Mouse (Mus musculus) liver, embryonic 11.5 days (tissue): ENCODE measurements around the gene Rabl2. TPM values are rescaled to one million over a fixed set of nuclear protein-coding genes. Genes with fewer than 3 reads are reported as not detected.

Source experiments
- ATAC-seq: fragments of 200-750 bp; cut with Nextera tagmentation; replicated peaks from 2 replicates; pipeline ENCODE4 v1.8.0; 2017; ENCODE audit warnings: moderate number of reproducible peaks, mild to moderate bottlenecking, moderate TSS enrichment, moderate library complexity; ENCODE audit not compliant: low FRiP score
- DNase-seq: peaks from one replicate; pipeline ENCODE4 v3.0.0-alpha.2; 2017; ENCODE audit warnings: low spot score
- H3K27ac ChIP-seq: fragments of 300-500 bp; sonication (generic); 2 replicates; pipeline ENCODE4 v1.5.1; 2014; ENCODE audit warnings: mild to moderate bottlenecking, low read depth, low read length, control low read depth
- H3K27me3 ChIP-seq: fragments of 300-500 bp; sonication (generic); replicated peaks from 2 replicates; pipeline ENCODE4 v1.6.1; 2014; ENCODE audit warnings: low read length, mixed read lengths; ENCODE audit not compliant: control insufficient read depth, insufficient read depth
- H3K36me3 ChIP-seq: fragments of 300-500 bp; sonication (generic); 2 replicates; pipeline ENCODE4 v1.6.1; 2014; ENCODE audit warnings: mild to moderate bottlenecking, low read length, moderate library complexity, mixed read lengths; ENCODE audit not compliant: control insufficient read depth, insufficient read depth
- H3K4me1 ChIP-seq: fragments of 300-500 bp; sonication (generic); replicated peaks from 2 replicates; pipeline ENCODE4 v1.6.1; 2014; ENCODE audit warnings: low read length, mixed read lengths; ENCODE audit not compliant: control insufficient read depth, insufficient read depth
- H3K4me2 ChIP-seq: fragments of 300-500 bp; sonication (generic); 2 replicates; pipeline ENCODE4 v1.6.1; 2014; ENCODE audit warnings: mild to moderate bottlenecking, control low read depth, moderate library complexity
- H3K4me3 ChIP-seq: fragments of 300-500 bp; sonication (generic); 2 replicates; pipeline ENCODE4 v1.5.1; 2014; ENCODE audit warnings: low read depth, low read length, control low read depth
- H3K9ac ChIP-seq: fragments of 300-500 bp; sonication (generic); 2 replicates; pipeline ENCODE4 v1.6.1; 2014; ENCODE audit warnings: low read depth, low read length, control low read depth
- H3K9me3 ChIP-seq: fragments of 300-500 bp; sonication (generic); 2 replicates; pipeline ENCODE4 v1.6.1; 2016; ENCODE audit warnings: low read length, inconsistent platforms, mixed read lengths; ENCODE audit not compliant: control insufficient read depth
- WGBS: fragments of 180-500 bp; shearing (Covaris S2); extraction: QIAGEN DNeasy Blood & Tissue Kit; methylation state at CpG from one replicate; pipeline ENCODE4 v1.1.7; 2014; 5-methylcytosine and 5-hydroxymethylcytosine counted together
- polyA plus RNA-seq: library from polyadenylated mRNA; unstranded; fragments of >200 nt; fragmentation: Nextera tagmentation; extraction: Ambion mirVana; gene quantifications from 2 replicates; pipeline ENCODE4 v1.2.1, GENCODE M21; 2014

Gene Rabl2
- 24.8 and 27.1 TPM in 2 replicates for polyA plus RNA-seq

- H3K27me3 ChIP-seq: no peaks in the 10 kb centered on the region
- ATAC-seq: peak; percentile 95
- peak within 1 kb of the TSS; percentile 84 for H3K4me3 ChIP-seq
- no peak within 1 kb of the TSS for H3K27ac ChIP-seq
- H3K4me2 ChIP-seq: peak within 1 kb of the TSS; percentile 82
- H3K36me3 ChIP-seq: no peaks in the 10 kb centered on the region
- no peaks in the 10 kb centered on the region for H3K9me3 ChIP-seq
- peak within 1 kb of the TSS; percentile 67 for H3K9ac ChIP-seq
- peak; percentile 86 for DNase-seq
- H3K4me1 ChIP-seq: peaks cover 2% of the 10 kb centered on the region; the same call in 1 of the 2 replicates
- WGBS: under 1% methylated on average over 35 of the region's 35 CpGs
Measured at GRCm38 (mm10) chr15:89591723-89592455, at the start of gene Rabl2. Rabl2 (minus strand) TSS chr15:89591923.

DNA sequence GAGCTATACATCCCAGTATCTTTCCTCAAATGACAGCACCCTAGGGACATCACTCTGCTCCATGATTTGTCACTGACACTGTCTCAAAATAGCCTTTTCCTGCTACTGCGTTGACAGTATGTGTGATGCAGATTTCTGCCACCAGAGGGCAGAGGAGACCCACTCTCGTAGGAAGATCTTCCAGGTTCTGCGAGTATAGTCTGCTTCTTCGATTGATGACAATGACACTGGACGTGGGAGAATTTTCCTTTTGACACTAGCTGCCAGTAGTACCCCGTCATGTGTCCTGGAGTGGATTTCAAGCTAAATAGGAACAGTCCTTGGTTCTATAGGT is 31.9 kb upstream of the Rabl2 start:
- DNase-seq: peak; percentile 45
- no peak overlapping the region for H3K4me3 ChIP-seq
- 0 out of 2 replicates have a peak, but pooled peaks have one; percentile 20 for ATAC-seq
- WGBS: 16% methylated on average over 6 of the region's 6 CpGs
- H3K27ac ChIP-seq: no peak overlapping the region
- H3K36me3 ChIP-seq: no peaks in the 10 kb centered on the region
- no peaks in the 10 kb centered on the region for H3K4me1 ChIP-seq
- H3K9ac ChIP-seq: no peak overlapping the region
- no peaks in the 10 kb centered on the region for H3K9me3 ChIP-seq
- H3K27me3 ChIP-seq: no peaks in the 10 kb centered on the region
- H3K4me2 ChIP-seq: no peak overlapping the region

- Histone ChIP-seq H3K27me3 (no peaks in the 10 kb centered on the region), H3K9ac (no peak overlapping the region), H3K4me1 (no peaks in the 10 kb centered on the region), H3K4me3 (no peak overlapping the region), H3K9me3 (no peaks in the 10 kb centered on the region), H3K27ac (no peak overlapping the region), H3K36me3 (no peaks in the 10 kb centered on the region), H3K4me2 (no peak overlapping the region)
- DNase-seq: no peak
- WGBS: 53% methylated on average over 5 of the region's 5 CpGs
- ATAC-seq: 0 out of 2 replicates have a peak, but pooled peaks have one; percentile 15
Measured at GRCm38 (mm10) chr15:89622959-89623625, 31.4 kb upstream of the Rabl2 start.

DNA sequence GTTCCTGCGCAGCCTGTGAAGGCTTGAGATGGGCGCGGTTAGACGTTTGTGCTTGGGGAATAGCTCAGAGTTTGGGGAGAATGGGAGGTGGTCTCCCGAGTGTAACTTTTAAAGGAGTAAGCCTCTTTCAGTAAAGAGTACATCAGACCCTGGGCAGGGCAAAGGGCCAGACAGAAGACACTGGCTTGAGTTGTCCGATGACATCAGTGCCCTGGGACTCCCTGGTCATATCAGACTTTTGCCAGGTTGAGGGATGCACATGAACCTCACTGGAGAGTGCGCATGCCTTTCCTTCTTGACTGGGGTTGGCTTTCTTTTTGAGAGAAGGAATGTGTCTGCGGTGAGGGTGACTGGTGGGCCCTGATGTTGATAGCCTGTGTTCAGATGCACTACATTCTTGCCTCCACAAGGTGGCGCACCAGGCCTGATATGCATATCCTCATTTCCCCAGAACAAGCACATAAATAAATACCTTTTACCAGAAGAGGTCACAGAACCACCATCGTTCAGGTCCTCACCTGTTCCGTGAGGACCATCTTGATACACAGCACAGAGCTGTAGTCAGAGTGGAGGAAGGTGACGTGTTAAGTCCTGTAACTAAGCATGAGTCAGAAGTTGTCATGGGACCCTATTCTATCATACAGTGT is 30.7 kb upstream of the Rabl2 start:
- Histone ChIP-seq H3K27me3 (no peaks in the 10 kb centered on the region), H3K36me3 (no peaks in the 10 kb centered on the region), H3K4me1 (no peaks in the 10 kb centered on the region), H3K4me2 (no peak overlapping the region), H3K9me3 (no peaks in the 10 kb centered on the region), H3K9ac (no peak overlapping the region), H3K4me3 (no peak overlapping the region), H3K27ac (no peak overlapping the region)
- ATAC-seq: peak; percentile 34; the same call in 1 of the 2 replicates
- 78% methylated on average over 12 of the region's 12 CpGs for WGBS
- DNase-seq: no peak

GRCm38 (mm10) chr15:89607888-89608287 is 16.2 kb upstream of the Rabl2 start:
- no peak for ATAC-seq
- Histone ChIP-seq H3K27me3 (no peaks in the 10 kb centered on the region), H3K4me2 (no peak overlapping the region), H3K4me1 (no peaks in the 10 kb centered on the region), H3K9me3 (no peaks in the 10 kb centered on the region), H3K36me3 (no peaks in the 10 kb centered on the region), H3K27ac (no peak overlapping the region), H3K4me3 (no peak overlapping the region), H3K9ac (no peak overlapping the region)
- 60% methylated on average over 9 of the region's 9 CpGs for WGBS
- no peak for DNase-seq

GRCm38 (mm10) chr15:89607480-89607879 is 15.8 kb upstream of the Rabl2 start:
- ATAC-seq (no peak), DNase-seq (no peak)
- no peaks in the 10 kb centered on the region for H3K9me3 ChIP-seq
- no peak overlapping the region for H3K27ac ChIP-seq
- H3K4me2 ChIP-seq: no peak overlapping the region
- no peaks in the 10 kb centered on the region for H3K4me1 ChIP-seq
- no peak overlapping the region for H3K4me3 ChIP-seq
- H3K36me3 ChIP-seq: no peaks in the 10 kb centered on the region
- no peak overlapping the region for H3K9ac ChIP-seq
- no peaks in the 10 kb centered on the region for H3K27me3 ChIP-seq
- WGBS: 64% methylated on average over 8 of the region's 8 CpGs

GRCm38 (mm10) chr15:89605822-89606570 is 14.3 kb upstream of the Rabl2 start:
- Histone ChIP-seq H3K4me2 (no peak overlapping the region), H3K36me3 (no peaks in the 10 kb centered on the region), H3K27me3 (no peaks in the 10 kb centered on the region), H3K9me3 (no peaks in the 10 kb centered on the region), H3K4me3 (no peak overlapping the region), H3K4me1 (no peaks in the 10 kb centered on the region), H3K9ac (no peak overlapping the region), H3K27ac (no peak overlapping the region)
- 75% methylated on average over 12 of the region's 12 CpGs for whole genome bisulfite sequencing
- ATAC-seq (no peak), DNase-seq (no peak)

GRCm38 (mm10) chr15:89592548-89592947 is 825 bp upstream of the Rabl2 start:
- Histone ChIP-seq H3K27me3 (no peaks in the 10 kb centered on the region), H3K4me3 (peak overlapping the region; percentile 84), H3K9me3 (no peaks in the 10 kb centered on the region), H3K4me2 (peak overlapping the region; percentile 82), H3K36me3 (no peaks in the 10 kb centered on the region), H3K9ac (no peak overlapping the region), H3K4me1 (peaks cover 2% of the 10 kb centered on the region; the same call in 1 of the 2 replicates), H3K27ac (no peak overlapping the region)
- no peak for DNase-seq
- WGBS: 49% methylated on average over 4 of the region's 4 CpGs
- no peak for ATAC-seq
